Mouse (Mus musculus) kidney, adult 2 months (tissue): ENCODE measurements around the gene Mapk3.

Source experiments
- CTCF ChIP-seq: fragments of 200-500 bp; conservative IDR thresholded peaks from 2 replicates; pipeline ENCODE4 v1.5.1; 2011; ENCODE audit warnings: low read depth, mild to moderate bottlenecking, control low read depth, low read length, moderate library complexity, mixed read lengths; ENCODE audit not compliant: insufficient read depth, insufficient read length
- POLR2A ChIP-seq: fragments of 200-500 bp; IDR thresholded peaks from one replicate; pipeline ENCODE4 v1.6.1; 2011; ENCODE audit warnings: low read depth, low read length, control low read depth

- no peak; the same call in 1 of the 2 replicates for TF ChIP-seq CTCF
- TF ChIP-seq POLR2A = no peak
Measured at GRCm38 (mm10) chr7:126795387-126796317, 36.3 kb downstream of the Mapk3 start.
